Mouse (Mus musculus): ENCODE results near the gene Drap1.

Drap1 gene

DNA sequence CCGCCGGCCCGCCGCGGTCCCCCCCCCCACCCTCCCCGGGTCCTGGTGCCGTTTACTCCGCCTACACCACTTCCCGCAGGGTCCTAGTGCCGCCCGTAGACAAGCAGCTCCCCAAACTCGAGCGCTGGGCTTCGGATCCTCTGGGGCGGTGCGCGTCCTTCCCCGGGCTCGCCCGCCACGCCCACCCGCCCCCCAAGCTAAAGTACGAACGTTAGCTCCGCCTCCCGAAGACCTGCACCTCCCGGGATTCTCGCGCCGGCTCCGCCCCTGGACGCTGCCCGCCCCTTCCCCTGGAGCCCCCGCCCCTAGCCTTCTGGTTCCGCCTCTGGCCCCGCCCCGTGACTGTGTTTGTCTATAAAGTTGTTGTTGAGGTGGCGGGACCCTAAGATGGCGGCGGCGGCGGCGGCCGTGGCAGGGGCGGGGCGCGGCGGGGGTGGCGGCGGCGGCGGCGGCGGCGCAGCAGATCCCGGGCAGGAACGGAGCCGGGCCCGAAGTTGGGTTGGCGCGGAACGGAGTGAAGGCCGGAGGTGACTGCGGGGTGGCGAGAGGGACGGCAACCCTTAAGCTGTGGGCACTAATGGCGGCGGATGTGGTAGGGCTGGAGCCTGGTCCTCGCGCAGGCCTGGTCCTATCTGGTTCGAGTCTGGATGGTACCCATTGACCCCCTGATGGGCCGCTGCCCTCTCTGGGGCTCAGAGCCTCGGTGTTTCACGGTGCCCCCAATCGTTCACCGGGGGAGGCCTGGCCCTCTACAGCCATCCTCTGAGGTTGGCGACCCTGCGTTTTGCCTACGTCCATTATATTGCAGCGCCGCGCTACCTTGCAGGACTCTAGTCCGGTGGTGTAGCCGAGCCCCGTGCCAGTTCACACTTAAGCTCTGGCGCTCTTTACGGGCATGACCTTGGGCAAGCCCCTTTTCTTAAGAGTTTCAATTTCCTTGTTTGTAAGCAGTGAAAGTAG lies at the start of gene Drap1, which contains the start of gene AI837181:
Drap1 (minus strand) TSS at position 198 of the 960 bp plus-strand sequence.
AI837181 (plus strand) TSS at position 363 of the 960 bp plus-strand sequence.
- peak; percentile 94 to 97 for DNase-seq

DNA sequence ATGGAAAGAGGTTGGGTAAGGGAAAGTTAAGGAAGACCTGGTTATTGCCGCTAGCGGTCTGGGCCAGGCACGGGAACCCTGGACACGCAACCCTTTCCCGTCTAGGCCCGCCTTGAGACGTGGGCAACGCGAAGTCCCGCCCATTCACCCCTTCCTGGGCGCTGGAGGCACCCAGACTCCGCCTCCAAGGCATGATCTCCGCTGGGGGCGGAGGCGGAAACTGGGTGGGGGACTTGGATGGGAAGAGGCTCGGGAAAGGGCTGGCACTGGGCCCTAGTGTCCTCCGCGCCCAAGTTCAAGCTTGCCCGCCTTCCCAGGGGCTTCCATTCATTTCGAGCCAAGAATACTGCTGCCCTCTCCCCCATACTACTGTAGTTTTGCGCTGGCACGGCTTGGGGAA lies 48.9 kb upstream of the Drap1 start, which contains the start of gene Efemp2:
Efemp2 (plus strand) TSS at position 235 of the 400 bp plus-strand sequence.
- peak; percentile 66 to 76 for DNase-seq

DNA sequence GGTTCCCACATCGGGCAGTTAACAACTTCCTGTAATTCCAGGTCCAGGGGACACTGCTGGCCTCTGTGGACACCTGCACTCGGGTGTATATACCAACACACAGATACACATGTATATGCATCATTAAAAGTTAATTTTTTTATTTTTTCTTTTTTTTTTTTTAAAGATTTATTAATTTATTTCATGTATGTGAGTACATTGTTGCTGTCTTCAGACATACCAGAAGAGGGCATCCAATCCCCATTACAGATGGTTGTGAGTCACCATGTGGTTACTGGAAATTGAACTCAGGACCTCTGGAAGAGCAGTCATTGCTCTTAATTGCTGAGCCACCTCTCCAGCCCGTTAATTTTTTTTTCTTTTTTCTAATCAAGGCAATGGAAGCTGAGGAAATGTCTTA lies 48.1 kb upstream of the Drap1 start:
- DNase-seq: no peak

DNA sequence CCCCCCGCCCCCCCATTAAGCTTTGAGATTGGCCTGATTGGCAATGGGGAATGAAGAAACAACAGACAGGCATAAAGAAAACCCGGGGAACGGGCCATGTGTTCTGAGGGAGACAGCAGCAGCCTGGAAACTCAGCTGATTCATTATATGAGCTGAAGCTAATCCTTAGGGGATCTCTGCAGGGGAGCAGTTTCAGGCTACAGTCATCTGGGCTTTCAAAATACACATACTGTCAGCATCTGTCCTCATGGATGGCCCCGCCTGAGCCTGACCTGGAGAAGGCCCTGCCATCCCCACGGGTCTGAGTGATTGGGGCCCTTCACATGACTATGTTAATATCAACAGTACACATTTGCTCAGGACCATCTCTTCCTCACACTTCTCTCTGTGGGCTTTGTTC lies 47.1 kb upstream of the Drap1 start:
- no peak for DNase-seq

DNA sequence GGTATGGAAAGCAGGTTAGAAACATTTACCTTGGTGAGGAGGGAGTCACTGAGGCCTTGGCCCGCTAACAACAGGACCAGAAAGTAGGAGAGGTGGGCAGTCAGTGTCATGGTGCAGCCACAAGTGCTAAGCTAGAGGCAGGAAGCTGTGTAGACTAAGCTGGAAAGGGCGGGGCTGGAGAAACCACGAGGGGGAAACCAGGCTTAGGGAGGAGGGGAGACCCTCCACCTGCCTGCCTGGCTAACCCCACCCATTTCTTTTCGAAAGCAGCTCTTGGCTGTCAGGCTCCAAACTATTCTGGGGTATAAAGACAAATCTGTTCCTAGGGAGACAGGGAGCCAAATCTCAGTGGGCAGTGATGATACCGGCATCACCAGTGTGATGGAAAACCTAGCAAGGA lies 43.6 kb upstream of the Drap1 start, which contains the start of gene Ctsw:
Ctsw (minus strand) TSS at position 134 of the 400 bp plus-strand sequence.
- peak; percentile 69 to 80 for DNase-seq

DNA sequence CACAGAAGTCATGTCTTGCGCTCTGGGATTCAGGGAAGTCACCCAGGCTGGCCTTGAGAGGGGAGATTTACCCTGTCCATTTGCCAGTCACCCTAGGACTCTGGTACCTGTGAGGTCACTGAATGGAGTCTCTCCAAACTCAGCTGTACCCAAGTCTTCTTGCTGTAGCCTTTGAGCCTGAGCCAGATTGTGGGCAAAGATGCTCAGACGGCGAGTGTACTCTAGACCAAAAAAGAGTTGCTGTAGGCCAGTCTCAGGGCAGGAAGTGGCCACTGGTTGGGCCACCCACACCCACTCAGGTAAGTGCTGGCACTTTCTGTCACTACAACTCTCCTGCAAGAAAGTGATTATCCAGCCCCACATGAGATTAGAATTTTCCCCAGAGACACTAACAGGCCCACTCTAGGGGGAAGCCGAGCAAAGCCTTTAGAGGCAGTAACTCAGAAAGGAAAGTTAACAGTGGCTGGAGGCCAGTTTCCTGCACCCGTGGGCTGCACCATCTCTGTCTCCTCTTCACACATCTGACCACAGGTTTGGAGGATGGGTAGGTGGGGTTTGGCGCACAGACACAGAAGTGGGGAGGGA lies 42.2 kb upstream of the Drap1 start:
- DNase-seq: no peak

DNA sequence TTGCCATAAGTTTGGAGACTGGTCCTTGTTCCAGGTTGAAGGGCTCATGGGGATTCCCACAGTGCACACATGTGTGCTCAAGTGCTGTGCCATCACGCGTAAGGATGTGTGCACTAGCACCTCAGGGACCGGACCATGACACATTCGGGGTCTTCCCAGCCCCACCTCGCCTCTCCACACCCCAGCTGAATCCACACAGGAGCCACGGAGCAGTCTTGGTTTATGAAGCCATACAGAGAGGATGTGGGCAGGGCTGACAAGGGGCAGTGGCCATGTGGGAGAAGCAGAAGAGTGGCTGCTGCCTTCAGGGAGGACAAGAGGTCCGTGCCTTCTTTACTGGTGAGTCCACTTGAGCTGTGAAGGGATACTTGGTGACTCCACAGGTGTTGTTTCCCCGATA lies 40.3 kb upstream of the Drap1 start:
- DNase-seq: no peak

DNA sequence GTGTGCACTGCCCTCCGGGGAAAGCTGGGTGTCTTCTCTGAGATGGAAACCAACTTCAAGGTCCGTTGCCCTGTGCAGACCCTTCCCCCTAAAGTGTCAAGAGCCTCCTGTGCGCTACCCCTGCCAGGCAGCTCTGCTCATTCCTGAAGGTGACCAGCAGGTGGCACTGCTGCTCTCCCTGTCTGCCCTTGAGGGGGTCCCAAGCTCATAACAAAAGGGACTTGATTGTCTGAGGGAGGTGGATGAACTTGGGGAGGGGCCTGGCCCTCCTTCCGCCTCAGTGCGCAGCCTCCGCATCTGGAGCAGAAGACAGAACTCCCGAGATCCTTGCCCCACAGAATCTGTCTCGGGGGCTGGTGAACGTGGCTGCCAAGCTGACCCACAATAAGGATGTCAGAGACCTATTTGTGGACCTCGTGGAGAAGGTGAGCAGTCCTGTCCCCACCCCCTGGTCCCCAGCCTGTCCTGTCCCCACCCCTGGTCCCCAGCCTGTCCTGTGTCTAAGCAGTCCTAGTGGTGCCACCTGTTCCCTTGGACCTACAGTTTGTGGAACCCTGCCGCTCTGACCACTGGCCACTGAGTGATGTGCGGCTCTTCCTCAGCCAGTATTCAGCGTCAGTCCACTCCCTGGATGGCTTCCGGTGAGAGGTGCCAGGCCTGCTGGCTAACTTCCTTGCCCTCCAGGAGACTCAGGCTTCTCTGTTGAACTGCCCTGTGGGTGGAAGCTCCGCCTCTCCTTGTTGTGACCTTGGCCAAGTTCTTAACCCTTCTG lies 39.2 kb upstream of the Drap1 start:
- peak; percentile 72 to 73 for DNase-seq

DNA sequence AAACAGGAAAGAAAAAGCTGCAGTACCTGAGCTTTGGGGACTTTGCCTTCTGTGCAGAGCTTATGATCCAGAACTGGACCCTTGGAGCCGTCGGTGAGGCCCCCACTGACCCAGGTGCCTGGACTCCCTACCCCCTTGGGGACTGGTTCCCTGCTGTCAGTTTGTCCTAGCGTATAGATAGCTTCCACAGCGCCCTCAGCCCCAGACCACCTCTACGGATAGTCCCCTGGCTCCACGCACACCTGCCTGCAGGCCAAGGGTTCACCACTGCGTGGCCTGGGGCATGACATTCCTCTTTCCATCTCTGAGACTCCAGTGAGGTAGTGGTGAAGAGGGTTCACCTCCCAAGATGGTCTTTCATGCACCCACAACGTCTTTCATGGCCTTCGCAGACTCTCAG lies 38.4 kb upstream of the Drap1 start:
- no peak for DNase-seq

DNA sequence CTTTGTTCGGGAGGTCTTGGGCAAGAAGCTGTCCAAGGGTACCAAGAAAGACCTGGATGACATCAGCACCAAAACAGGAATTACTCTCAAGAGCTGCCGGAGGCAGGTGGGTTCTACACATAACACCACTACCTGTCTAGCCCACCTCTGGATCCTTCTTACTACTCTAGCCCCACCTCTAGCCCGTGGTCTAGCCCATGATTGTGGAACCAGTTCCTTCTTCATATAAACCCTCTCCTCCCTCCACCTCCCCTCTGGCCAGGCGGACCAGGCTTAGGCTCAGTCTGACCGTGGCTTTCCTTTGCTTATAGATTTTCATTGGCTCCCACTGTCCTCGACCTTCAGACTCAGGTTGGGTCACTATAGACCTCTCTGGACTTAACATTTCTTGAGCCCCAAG lies 36.6 kb upstream of the Drap1 start:
- DNase-seq: no peak

DNA sequence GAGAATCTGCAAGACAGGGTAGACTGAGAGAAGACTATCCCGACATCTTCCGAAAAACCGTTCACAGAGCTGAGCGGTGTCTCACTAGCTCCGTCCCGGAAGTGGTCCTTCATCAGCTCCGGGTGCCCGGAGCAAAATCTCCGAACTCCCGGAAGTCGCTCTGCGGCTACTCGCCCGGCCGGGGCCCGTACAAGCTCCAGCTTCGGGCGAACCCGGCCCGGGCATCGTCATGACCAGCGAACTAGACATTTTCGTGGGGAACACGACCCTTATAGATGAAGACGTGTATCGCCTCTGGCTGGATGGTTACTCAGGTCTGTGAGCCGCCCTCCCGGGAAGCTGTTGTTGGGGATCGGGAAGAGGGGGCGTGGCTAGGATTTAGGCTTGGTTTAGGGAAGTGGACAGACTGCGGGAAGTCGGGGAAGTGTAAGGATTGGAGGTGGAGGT lies 35.7 kb upstream of the Drap1 start, which contains the start of gene Fibp:
Fibp (plus strand) TSS at position 151 of the 447 bp plus-strand sequence.
- DNase-seq: peak; percentile 75 to 81

DNA sequence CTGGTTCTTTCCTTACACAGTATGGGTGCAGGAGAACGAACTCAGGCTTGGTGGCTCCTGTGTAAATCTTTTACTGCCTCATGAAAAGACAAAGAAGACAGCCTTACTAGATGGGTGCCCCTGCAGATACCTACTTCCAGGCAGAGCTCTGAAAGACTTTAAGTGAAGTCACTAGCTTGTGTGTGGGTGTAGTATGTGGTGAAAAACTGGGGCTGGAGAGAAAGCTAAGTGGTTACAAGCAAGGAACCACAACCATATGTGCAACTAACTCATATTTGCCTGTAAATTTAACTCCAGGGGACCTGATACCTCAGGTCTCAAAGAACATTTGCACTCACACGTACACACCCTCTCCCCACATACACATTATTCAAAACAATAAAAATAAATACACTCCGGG lies 35.1 kb upstream of the Drap1 start:
- DNase-seq: no peak

DNA sequence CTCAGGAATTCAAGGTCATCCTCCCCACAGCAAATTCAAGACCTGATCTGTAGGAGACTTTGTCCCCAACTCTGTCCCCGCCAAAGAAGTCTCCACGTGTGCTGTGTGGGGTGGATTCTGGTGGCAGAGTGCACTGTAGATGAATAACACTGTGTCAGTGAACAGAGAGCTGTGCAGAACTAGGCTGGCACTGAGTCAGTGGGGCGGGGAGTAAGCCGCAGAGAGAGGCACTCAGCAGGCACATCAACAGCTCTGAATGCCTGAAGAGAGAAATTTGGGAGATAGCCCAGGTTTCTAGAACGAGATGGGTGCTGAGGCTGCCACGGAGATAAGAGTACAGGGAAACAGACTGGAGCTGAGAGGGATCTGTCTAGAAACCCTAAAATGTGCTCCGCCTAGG lies 34.2 kb upstream of the Drap1 start:
- no peak for DNase-seq

DNA sequence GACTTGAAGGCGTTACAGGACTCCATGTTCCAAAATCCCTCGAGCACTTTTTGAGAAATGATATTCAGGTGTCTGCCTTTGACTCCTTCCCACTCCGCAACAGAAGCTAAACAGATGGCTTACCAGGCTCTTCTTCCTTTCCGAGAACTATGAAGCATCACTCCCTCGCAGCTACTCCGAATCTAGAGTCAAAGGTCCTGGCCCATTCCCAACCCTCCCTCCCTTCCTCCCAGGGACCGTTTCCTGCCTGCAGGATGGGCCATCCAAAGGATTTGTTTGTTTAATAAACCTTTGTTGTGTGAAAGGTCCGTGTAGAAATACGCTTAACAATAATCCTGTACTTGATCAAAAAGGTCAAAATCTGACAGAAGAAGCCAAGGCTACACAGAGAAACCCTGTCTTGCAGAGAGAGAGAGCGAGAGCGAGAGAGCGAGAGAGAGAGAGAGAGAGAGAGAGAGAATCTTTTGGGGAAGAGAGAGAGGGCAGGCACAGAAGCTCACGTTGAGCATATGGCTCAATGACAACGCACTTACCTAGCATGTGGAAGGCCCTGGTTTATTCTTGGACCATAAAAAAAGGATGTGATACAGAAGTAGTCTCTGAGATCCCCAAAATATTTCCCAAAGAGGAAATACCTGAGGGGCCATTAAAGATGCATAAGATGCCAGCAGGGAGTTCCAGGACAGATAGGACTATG lies 33.1 kb upstream of the Drap1 start, which contains the start of gene Ccdc85b:
Ccdc85b (minus strand) TSS at position 149 of the 697 bp plus-strand sequence.
- no peak for DNase-seq

DNA sequence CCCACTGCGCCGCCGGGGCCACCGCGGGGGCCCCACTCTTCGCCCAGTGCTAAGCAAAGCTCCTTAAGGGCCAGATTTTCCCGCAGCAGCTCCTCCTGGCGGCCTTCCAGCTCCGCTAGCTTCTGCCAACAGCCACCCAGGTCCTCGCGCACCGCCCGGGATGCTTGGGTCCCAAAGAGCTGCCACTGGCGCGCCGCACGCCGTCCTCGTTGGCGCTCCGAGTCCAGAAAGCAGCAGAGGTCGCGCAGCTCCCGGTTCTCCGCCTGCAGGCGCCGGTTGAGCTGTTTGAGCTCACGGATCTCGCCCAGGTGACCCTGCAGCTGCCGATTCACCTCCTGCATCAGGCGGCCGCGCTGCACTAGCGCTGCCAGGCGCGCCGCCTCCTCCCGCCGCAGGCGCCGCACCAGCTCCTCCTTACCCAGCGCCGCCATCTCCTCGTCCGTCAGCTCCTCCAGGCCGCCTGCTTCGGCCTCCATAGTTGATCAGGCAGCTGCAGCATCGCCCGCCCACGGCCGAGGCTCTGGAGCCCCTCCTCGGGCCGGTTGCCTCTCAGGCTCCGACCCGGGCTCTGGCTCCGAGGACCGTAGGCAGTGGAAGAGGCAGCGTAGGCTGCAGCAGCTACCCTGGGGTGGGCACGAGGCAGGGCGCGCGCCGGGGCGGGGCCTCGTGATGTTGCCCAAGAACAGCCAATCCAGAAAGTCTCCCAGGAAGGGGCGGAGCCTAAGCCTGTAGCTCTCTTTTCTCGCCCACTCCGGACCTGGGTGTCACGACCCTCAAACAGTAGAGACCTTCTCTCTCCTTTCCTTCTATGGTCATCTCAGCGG lies 32.4 kb upstream of the Drap1 start:
- peak; percentile 95 to 96 for DNase-seq

DNA sequence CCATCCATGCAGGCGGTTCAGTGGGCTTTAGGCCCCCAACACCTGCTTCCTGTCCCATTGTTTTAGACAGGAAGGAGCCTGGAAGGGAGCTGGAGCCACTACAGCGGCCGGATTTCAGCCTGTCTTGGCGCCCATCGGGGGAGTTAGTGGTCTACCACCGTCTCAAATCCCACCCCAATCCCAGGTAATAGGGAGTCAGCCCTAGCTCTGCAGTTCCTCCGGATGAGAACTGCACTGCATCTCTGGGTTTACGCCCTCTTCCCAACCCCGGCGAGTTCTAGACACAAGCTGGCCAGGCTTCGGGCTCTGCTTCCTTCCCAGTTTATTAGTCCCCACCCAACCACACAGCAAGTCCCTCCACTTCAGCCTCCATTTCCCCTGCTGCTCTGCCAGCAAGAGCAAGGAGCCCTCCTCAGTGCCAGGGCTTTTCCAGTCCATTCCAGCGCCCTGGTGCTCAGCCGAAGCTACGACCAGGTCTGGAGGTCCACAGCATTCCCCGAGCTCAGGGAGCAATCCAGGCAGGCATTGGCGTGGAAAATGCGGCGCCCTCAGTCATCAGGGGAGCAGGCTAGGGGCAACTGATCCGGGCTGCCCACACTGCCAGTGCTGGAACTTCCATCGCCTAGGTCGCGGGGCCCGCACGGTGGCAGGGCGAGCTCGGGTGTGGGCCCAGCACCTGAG lies 31.6 kb upstream of the Drap1 start:
- no peak for DNase-seq

DNA sequence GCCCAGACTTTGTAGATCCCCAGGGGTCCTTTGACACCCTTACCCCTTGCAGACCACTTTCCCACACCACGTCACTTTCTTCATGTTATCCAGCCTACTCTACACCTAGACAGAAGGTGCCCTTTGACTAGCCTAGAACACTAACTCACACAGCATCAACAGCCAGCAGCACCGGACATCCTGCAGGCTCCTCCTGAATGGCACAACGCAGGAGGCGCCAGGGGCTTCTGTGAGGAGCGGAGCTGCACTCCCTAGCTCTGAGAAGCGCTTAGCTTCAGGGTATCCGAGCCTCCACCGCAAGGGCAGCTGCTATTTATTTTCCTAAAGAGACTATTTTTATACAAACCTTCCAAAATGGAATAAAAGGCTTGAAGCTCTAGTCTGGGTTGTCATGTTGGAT lies 30.8 kb upstream of the Drap1 start:
- DNase-seq: no peak

DNA sequence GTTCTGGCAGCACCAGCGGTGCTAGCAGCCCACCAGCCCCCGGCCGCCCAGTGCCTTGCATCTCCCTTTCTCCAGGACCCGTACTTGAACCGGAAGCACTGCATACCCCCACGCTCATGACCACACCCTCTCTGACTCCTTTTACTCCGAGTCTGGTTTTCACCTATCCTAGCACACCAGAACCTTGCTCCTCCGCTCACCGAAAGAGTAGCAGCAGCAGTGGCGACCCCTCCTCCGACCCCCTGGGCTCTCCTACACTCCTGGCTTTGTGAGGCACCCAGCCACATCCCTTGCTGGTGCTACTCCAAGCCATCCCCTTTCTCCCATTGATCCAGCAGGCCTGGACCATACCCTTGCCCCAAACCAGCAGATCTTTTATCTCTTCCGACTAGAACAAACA lies 30.3 kb upstream of the Drap1 start:
- DNase-seq: no peak

DNA sequence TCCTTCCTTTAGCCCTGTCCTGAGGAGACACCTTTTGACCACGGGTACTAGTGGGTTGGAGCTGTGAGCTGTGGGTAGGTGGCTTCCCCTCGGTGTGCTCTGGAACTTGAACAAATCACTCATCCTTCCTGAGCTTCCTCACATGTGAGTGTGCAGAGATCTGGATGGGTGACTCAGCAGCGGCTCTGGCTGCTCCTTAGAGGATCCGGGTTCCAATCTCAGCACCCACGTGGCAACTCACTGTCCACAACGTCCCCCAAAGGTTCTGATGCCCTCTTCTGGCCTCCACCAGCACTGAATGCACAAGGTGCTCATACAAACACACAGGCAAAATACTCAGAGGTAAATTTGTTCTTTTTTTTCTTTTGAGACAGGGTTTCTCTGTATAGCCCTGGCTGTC lies 27.0 kb upstream of the Drap1 start:
- DNase-seq: no peak

DNA sequence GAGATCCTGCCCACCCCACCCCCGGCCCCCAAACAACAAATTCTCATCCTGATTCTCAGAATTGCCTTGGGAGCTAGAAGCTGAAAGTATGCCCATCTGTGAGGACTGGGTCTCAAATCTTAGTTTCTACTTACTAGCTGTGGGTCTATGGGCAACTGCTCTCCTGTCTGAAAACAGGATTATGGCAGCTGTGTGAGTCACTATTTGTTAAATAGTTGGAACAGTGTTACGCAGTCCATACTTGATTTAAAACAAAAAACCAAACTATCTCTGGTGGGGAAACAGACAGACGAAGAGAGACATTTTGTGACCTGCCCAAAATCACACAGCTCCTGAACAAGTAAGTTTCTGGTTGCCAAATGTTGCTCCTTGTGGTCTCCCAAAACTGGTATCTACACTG lies 24.9 kb upstream of the Drap1 start:
- DNase-seq: no peak
